Mouse (Mus musculus) cortical plate, adult 2 months (tissue): ENCODE results near the gene Nr2f6.

Experiments used
- CTCF ChIP-seq: fragments of 200-500 bp; IDR thresholded peaks from 2 replicates; pipeline ENCODE4 v1.5.1; 2011; ENCODE audit warnings: mild to moderate bottlenecking, control low read depth, low read length; ENCODE audit not compliant: insufficient read depth; ENCODE audit errors: extremely low read depth
- POLR2A ChIP-seq: fragments of 200-500 bp; IDR thresholded peaks from 2 replicates; pipeline ENCODE4 v1.6.1; 2011; ENCODE audit warnings: mild to moderate bottlenecking, low read length, control low read depth; ENCODE audit not compliant: insufficient read depth; ENCODE audit errors: extremely low read depth

DNA sequence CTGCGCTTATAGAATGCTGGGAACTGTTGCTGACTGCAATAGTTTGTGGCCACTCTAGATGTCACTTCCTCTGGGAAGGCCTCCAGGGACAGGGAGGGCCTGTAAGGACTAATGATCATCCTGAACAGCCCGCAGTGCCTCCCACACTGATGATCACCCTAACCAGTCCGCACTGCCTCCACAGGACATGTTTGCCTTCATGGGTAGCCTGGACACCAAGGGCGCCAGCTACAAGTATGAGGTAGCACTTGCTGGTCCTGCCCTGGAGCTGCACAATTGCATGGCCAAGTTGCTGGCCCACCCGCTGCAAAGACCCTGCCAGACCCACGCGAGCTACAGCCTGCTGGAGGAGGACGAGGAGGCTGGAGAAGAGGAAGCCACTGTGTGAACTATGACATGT lies 22.3 kb upstream of the Nr2f6 start:
- no peak for TF ChIP-seq CTCF
- no peak for TF ChIP-seq POLR2A
